Mouse (Mus musculus): ENCODE data around the gene Ano6.

DNA sequence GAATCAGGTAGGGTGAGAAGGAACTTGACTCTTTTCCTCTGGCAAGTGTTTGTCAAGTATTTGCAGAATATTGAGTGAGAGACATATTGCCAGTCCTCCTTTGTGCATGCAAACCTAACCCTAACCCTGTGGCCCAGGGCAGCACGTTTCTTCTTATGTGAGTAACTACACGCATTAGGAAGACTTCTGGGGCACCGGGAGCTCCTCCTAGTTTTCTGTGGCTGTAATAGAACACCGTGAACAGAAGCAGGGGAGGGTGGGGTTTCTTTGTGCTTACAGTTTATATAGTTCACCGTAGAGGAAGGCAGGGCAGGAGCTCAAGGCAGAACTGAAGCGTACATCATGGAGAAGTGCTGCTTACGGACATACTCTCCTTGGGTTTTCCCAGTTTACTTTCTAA is 65.3 kb downstream of the Ano6 start:
- TF ChIP-seq POLR2A (IDR thresholded peaks at IDR 0.05; ENCODE audit: insufficient read length, low read depth), result no peak
- no peak for TF ChIP-seq POLR2AphosphoS2 (IDR thresholded peaks at IDR 0.05; ENCODE audit: insufficient read length, low read depth)
- no peak for TF ChIP-seq MYOG (IDR thresholded peaks at IDR 0.05; ENCODE audit: control insufficient read depth in 1 of 3, insufficient read depth in 1 of 3, insufficient read length in 2 of 3, low read depth in 2 of 3)

All from myocyte (in vitro differentiated cells).